Mouse (Mus musculus): ENCODE measurements around the gene Asb13. TPM values are rescaled to one million over a fixed set of nuclear protein-coding genes. Genes with fewer than 3 reads are reported as not detected.

The Asb13 gene
- polyA plus RNA-seq, 1 experiment from 2014 or later = 4.4 TPM

DNA sequence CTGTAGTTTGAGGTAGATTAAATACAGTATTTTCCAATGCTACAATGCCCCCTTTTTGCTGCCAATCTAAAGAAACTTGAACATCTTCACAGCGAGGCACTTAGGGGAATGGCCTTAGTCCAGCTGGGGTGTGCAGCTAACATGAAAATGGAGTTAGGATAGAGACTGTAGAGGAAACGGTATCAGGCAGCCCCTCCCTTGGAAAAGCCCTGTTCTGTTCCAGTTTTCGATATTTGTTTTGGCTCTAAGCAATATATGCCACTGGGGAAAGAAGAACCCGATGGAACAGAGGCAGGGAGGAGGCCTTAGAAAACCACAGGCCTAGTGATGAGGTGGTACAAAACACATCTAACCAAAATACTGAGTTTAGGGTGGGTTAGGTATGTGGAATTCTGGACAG is 42.0 kb downstream of the Asb13 start:
- Histone ChIP-seq H3K4me3 (ENCODE audit: control insufficient read depth in 1 of 2, insufficient read depth in 1 of 2, low read depth in 1 of 2, low read length in 2 of 2) (no peak overlapping the region), H3K27me3 (ENCODE audit: control insufficient read depth, insufficient read depth, low read length) (no peaks in the 10 kb centered on the region), H3K4me1 (ENCODE audit: control insufficient read depth in 2 of 2, insufficient read depth in 2 of 2, low read length in 2 of 2) (0 out of 4 replicates have a peak, but pooled peaks cover 0 to 3% of the 10 kb centered on the region in 2 experiments), H3K4me2 (ENCODE audit: low read length) (no peak overlapping the region), H3K36me3 (ENCODE audit: control insufficient read depth, insufficient read depth, low read length) (no peaks in the 10 kb centered on the region), H3K27ac (replicated peaks in 1 of 2; ENCODE audit: control insufficient read depth in 1 of 2, insufficient read depth in 1 of 2, low read depth in 2 of 2, low read length in 2 of 2) (no peak overlapping the region), H3K9me3 (ENCODE audit: control insufficient read depth, low read length) (0 out of 2 replicates have a peak, but pooled peaks cover 4% of the 10 kb centered on the region), H3K9ac (ENCODE audit: low read length) (no peak overlapping the region)
- peak; percentile 62; the same call in 1 of the 2 replicates for ATAC-seq (ENCODE audit: insufficient number of reproducible peaks, insufficient read depth, low FRiP score, low read depth)
- 65% methylated on average over 4 of the region's 4 CpGs for WGBS

DNA sequence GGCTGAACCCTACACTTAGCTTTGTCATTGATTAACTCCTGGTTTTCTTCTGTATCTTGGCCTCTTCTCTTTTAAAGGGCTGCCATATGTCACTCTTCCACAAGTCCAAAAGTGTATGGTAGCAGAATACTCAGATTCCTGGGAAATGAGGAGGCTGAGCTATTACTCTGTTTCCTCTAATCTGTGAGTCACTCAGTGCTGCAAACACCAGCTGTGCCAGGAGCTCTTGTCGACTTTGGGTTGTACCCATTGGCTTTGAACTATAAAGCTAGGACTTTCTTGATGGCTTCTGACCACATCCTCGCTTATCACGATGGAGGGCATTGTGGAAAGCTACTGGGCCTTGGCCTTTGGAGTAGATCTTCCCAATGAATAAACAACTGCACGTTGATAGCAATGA is 45.3 kb downstream of the Asb13 start:
- no peak for ATAC-seq (ENCODE audit: insufficient number of reproducible peaks, insufficient read depth, low FRiP score, low read depth)
- no peak overlapping the region for H3K27ac ChIP-seq (replicated peaks in 1 of 2; ENCODE audit: control insufficient read depth in 1 of 2, insufficient read depth in 1 of 2, low read depth in 2 of 2, low read length in 2 of 2)
- WGBS = 76% methylated on average over 4 of the region's 4 CpGs

DNA sequence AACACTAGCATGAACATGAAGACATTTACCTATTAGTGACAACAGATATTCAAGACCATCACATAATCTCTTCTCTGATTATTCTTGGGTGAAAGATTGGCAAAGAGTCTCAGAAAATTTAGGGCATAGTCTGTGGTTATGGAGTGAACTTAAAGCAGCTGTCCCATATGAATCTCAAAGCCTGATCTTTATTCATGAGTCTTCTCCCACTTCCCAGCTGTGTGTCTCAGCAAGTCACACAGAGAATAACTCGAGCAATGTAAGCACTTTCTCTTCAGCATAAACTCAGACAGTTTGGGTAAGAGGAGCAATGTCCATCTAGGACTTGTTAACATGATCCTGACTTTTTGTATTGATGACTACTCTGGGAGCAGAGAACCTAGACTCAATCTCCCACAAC is 52.5 kb downstream of the Asb13 start:
- 75% methylated on average over 1 of the region's 1 CpGs for WGBS

More for the DNA sequence above, 45.3 kb downstream of the Asb13 start:
- H3K4me2 ChIP-seq (ENCODE audit: low read length) = no peak overlapping the region
- H3K4me3 ChIP-seq (ENCODE audit: control insufficient read depth in 1 of 2, insufficient read depth in 1 of 2, low read depth in 1 of 2, low read length in 2 of 2) = no peak overlapping the region
- H3K9ac ChIP-seq (ENCODE audit: low read length) = no peak overlapping the region
- H3K9me3 ChIP-seq (ENCODE audit: control insufficient read depth, low read length) = no peaks in the 10 kb centered on the region
- H3K27me3 ChIP-seq (ENCODE audit: control insufficient read depth, insufficient read depth, low read length) = no peaks in the 10 kb centered on the region
- 0 out of 4 replicates have a peak, but pooled peaks cover 0 to 3% of the 10 kb centered on the region in 2 experiments for H3K4me1 ChIP-seq (ENCODE audit: control insufficient read depth in 2 of 2, insufficient read depth in 2 of 2, low read length in 2 of 2)
- H3K36me3 ChIP-seq (ENCODE audit: control insufficient read depth, insufficient read depth, low read length) = no peaks in the 10 kb centered on the region

GRCm38 (mm10) chr13:3694599-3695343 is 60.9 kb downstream of the Asb13 start:
- peak overlapping the region; percentile 50; the same call in 1 of the 2 replicates for H3K9ac ChIP-seq (ENCODE audit: low read length)
- peaks cover 9 to 13% of the 10 kb centered on the region in 2 experiments for H3K4me1 ChIP-seq (ENCODE audit: control insufficient read depth in 2 of 2, insufficient read depth in 2 of 2, low read length in 2 of 2)
- H3K27ac ChIP-seq (replicated peaks in 1 of 2; ENCODE audit: control insufficient read depth in 1 of 2, insufficient read depth in 1 of 2, low read depth in 2 of 2, low read length in 2 of 2) = peak overlapping the region; percentile 87 to 90
- H3K27me3 ChIP-seq (ENCODE audit: control insufficient read depth, insufficient read depth, low read length) = no peaks in the 10 kb centered on the region
- no peaks in the 10 kb centered on the region for H3K36me3 ChIP-seq (ENCODE audit: control insufficient read depth, insufficient read depth, low read length)
- WGBS = 11% methylated on average over 11 of the region's 11 CpGs
- H3K4me3 ChIP-seq (ENCODE audit: control insufficient read depth in 1 of 2, insufficient read depth in 1 of 2, low read depth in 1 of 2, low read length in 2 of 2) = no peak overlapping the region; a peak in 1 of 4 replicates
- no peaks in the 10 kb centered on the region for H3K9me3 ChIP-seq (ENCODE audit: control insufficient read depth, low read length)
- peak overlapping the region; percentile 42 for H3K4me2 ChIP-seq (ENCODE audit: low read length)
- ATAC-seq (ENCODE audit: insufficient number of reproducible peaks, insufficient read depth, low FRiP score, low read depth) = peak; percentile 98

More for the DNA sequence above, 52.5 kb downstream of the Asb13 start:
- ATAC-seq (ENCODE audit: insufficient number of reproducible peaks, insufficient read depth, low FRiP score, low read depth) = no peak
- Histone ChIP-seq H3K27me3 (ENCODE audit: control insufficient read depth, insufficient read depth, low read length) (no peaks in the 10 kb centered on the region), H3K36me3 (ENCODE audit: control insufficient read depth, insufficient read depth, low read length) (no peaks in the 10 kb centered on the region), H3K4me2 (ENCODE audit: low read length) (no peak overlapping the region), H3K4me1 (ENCODE audit: control insufficient read depth in 2 of 2, insufficient read depth in 2 of 2, low read length in 2 of 2) (no peaks in the 10 kb centered on the region), H3K9me3 (ENCODE audit: control insufficient read depth, low read length) (no peaks in the 10 kb centered on the region), H3K4me3 (ENCODE audit: control insufficient read depth in 1 of 2, insufficient read depth in 1 of 2, low read depth in 1 of 2, low read length in 2 of 2) (no peak overlapping the region), H3K9ac (ENCODE audit: low read length) (no peak overlapping the region), H3K27ac (replicated peaks in 1 of 2; ENCODE audit: control insufficient read depth in 1 of 2, insufficient read depth in 1 of 2, low read depth in 2 of 2, low read length in 2 of 2) (no peak overlapping the region)

DNA sequence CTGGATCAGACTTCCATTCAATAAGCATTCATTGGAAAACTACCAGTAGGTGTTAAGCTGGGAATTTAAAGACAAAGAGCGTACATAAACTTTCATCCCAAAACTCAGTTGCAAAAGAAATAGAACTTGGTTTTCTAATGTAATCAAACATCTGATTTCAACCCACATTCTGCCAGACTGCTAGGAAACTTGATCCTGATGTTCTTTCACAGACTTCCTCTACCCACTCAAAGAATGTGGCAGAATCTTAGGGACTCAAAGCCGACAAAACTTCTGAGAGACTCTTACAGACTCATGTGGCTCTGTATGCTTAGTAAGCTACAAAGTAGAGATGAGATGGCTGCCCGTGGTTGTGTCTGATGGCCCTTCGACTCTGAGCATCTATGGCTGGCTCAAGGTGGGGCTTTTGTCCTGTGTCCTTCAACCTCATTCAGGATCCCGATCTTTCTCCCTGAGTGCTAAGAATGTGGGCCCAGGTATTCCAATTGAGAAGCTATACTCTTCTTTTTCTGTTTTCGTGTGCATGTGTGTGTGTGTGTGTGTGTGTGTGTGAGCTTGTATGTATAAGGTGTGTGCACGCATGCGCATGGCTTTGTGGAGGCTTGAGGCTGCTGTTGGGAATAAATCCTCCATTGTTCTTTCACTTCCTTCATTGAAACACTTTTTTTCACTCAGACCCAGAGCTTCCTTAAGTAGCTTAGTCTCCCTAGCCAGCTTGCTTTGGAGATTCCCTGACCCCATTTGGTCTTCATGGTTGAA is 63.3 kb downstream of the Asb13 start:
- Histone ChIP-seq H3K4me2 (ENCODE audit: low read length) (no peak overlapping the region), H3K27ac (replicated peaks in 1 of 2; ENCODE audit: control insufficient read depth in 1 of 2, insufficient read depth in 1 of 2, low read depth in 2 of 2, low read length in 2 of 2) (no peak overlapping the region), H3K4me1 (ENCODE audit: control insufficient read depth in 2 of 2, insufficient read depth in 2 of 2, low read length in 2 of 2) (peaks cover 9 to 13% of the 10 kb centered on the region in 2 experiments), H3K9me3 (ENCODE audit: control insufficient read depth, low read length) (no peaks in the 10 kb centered on the region), H3K9ac (ENCODE audit: low read length) (no peak overlapping the region), H3K4me3 (ENCODE audit: control insufficient read depth in 1 of 2, insufficient read depth in 1 of 2, low read depth in 1 of 2, low read length in 2 of 2) (no peak overlapping the region), H3K36me3 (ENCODE audit: control insufficient read depth, insufficient read depth, low read length) (no peaks in the 10 kb centered on the region), H3K27me3 (ENCODE audit: control insufficient read depth, insufficient read depth, low read length) (no peaks in the 10 kb centered on the region)
- 78% methylated on average over 8 of the region's 8 CpGs for WGBS
- ATAC-seq (ENCODE audit: insufficient number of reproducible peaks, insufficient read depth, low FRiP score, low read depth) = no peak

GRCm38 (mm10) chr13:3700752-3701151 is 66.9 kb downstream of the Asb13 start:
- H3K4me1 ChIP-seq (ENCODE audit: control insufficient read depth in 2 of 2, insufficient read depth in 2 of 2, low read length in 2 of 2) = peaks cover 2% of the 10 kb centered on the region in 2 experiments; a peak in 2 of 4 replicates
- H3K9ac ChIP-seq (ENCODE audit: low read length) = no peak overlapping the region
- H3K27ac ChIP-seq (replicated peaks in 1 of 2; ENCODE audit: control insufficient read depth in 1 of 2, insufficient read depth in 1 of 2, low read depth in 2 of 2, low read length in 2 of 2) = no peak overlapping the region
- H3K36me3 ChIP-seq (ENCODE audit: control insufficient read depth, insufficient read depth, low read length) = no peaks in the 10 kb centered on the region
- WGBS = 61% methylated on average over 4 of the region's 4 CpGs
- H3K27me3 ChIP-seq (ENCODE audit: control insufficient read depth, insufficient read depth, low read length) = no peaks in the 10 kb centered on the region
- no peaks in the 10 kb centered on the region for H3K9me3 ChIP-seq (ENCODE audit: control insufficient read depth, low read length)
- no peak for ATAC-seq (ENCODE audit: insufficient number of reproducible peaks, insufficient read depth, low FRiP score, low read depth)
- H3K4me2 ChIP-seq (ENCODE audit: low read length) = no peak overlapping the region
- H3K4me3 ChIP-seq (ENCODE audit: control insufficient read depth in 1 of 2, insufficient read depth in 1 of 2, low read depth in 1 of 2, low read length in 2 of 2) = no peak overlapping the region
